Mouse (Mus musculus) adrenal gland, adult 2 months (tissue): ENCODE results near the gene Kcnn4. TPM values are rescaled to one million over a fixed set of nuclear protein-coding genes. Genes with fewer than 3 reads are reported as not detected.

ENCODE experiments used
- DNase-seq: peaks from one replicate; pipeline ENCODE4 v3.0.0; 2021
- polyA plus RNA-seq: library from polyadenylated mRNA; depleted of rRNA; stranded (reverse); fragments of >200 nt; gene quantifications from 2 replicates; pipeline ENCODE4 v1.2.3, GENCODE M21; 2012
- total RNA-seq, 2 experiments: library from RNA; stranded (reverse); gene quantifications; 2 replicates each; pipeline ENCODE4 v1.2.3; 2021

The Kcnn4 gene
- total and polyA plus RNA-seq, 3 experiments: 0.37 to 2.1 (median 0.97) TPM

GRCm38 (mm10) chr7:24366716-24367632 lies 3.1 kb upstream of the Kcnn4 start:
- no peak for DNase-seq

GRCm38 (mm10) chr7:24368226-24368625 lies 1.8 kb upstream of the Kcnn4 start:
- DNase-seq: no peak

- DNase-seq: no peak
Measured at GRCm38 (mm10) chr7:24368946-24369345, 1.1 kb upstream of the Kcnn4 start.

GRCm38 (mm10) chr7:24371012-24371808 lies 1.1 kb downstream of the Kcnn4 start:
- no peak for DNase-seq

GRCm38 (mm10) chr7:24371809-24372145 lies 1.7 kb downstream of the Kcnn4 start:
- no peak for DNase-seq

GRCm38 (mm10) chr7:24372300-24372699 lies 2.2 kb downstream of the Kcnn4 start:
- no peak for DNase-seq

- no peak for DNase-seq
Measured at GRCm38 (mm10) chr7:24372786-24373185, 2.7 kb downstream of the Kcnn4 start.

GRCm38 (mm10) chr7:24373538-24374379 lies 3.7 kb downstream of the Kcnn4 start:
- no peak for DNase-seq

- DNase-seq: no peak
Measured at GRCm38 (mm10) chr7:24376456-24376855, 6.4 kb downstream of the Kcnn4 start.

GRCm38 (mm10) chr7:24377091-24377865 lies 7.2 kb downstream of the Kcnn4 start:
- peak; percentile 71 for DNase-seq

GRCm38 (mm10) chr7:24378049-24378701 lies 8.1 kb downstream of the Kcnn4 start:
- DNase-seq: no peak

GRCm38 (mm10) chr7:24379934-24380333 lies 9.9 kb downstream of the Kcnn4 start:
- DNase-seq: no peak

- DNase-seq: no peak
Measured at GRCm38 (mm10) chr7:24380370-24380769, 10.3 kb downstream of the Kcnn4 start.

GRCm38 (mm10) chr7:24382730-24383372 lies 12.8 kb downstream of the Kcnn4 start:
- DNase-seq: no peak

- no peak for DNase-seq
Measured at GRCm38 (mm10) chr7:24384070-24384469, 14.0 kb downstream of the Kcnn4 start.

GRCm38 (mm10) chr7:24384827-24385226 lies 14.8 kb downstream of the Kcnn4 start:
- DNase-seq: peak; percentile 74

GRCm38 (mm10) chr7:24387059-24387556 lies 17.0 kb downstream of the Kcnn4 start:
- peak; percentile 96 for DNase-seq

GRCm38 (mm10) chr7:24389516-24390187 lies 19.6 kb downstream of the Kcnn4 start:
- DNase-seq: peak; percentile 61

- no peak for DNase-seq
Measured at GRCm38 (mm10) chr7:24390512-24390911, 20.4 kb downstream of the Kcnn4 start.
